Mouse (Mus musculus) forebrain, embryonic 16.5 days (tissue): ENCODE data around the gene Tprn. TPM values are rescaled to one million over a fixed set of nuclear protein-coding genes. Genes with fewer than 3 reads are reported as not detected.
A peak's percentile ranks its signal among the peaks of the same experiment; 100 is the strongest.

Experiments
- ATAC-seq: fragments of 200-750 bp; cut with Nextera tagmentation; 2 replicates; pipeline ENCODE4 v1.8.0; 2017; ENCODE audit warnings: mild to moderate bottlenecking, moderate library complexity
- H3K27ac ChIP-seq: fragments of 300-500 bp; sonication (generic); 2 replicates; pipeline ENCODE4 v1.5.1; 2014; ENCODE audit warnings: low read length, control low read depth
- H3K27me3 ChIP-seq: fragments of 300-500 bp; sonication (generic); replicated peaks from 2 replicates; pipeline ENCODE4 v1.6.1; 2014; ENCODE audit warnings: low read length; ENCODE audit not compliant: control insufficient read depth, insufficient read depth
- H3K36me3 ChIP-seq: fragments of 300-500 bp; sonication (generic); 2 replicates; pipeline ENCODE4 v1.6.1; 2014; ENCODE audit not compliant: control insufficient read depth, insufficient read depth
- H3K4me1 ChIP-seq: fragments of 300-500 bp; sonication (generic); replicated peaks from 2 replicates; pipeline ENCODE4 v1.6.1; 2014; ENCODE audit warnings: low read length; ENCODE audit not compliant: control insufficient read depth, insufficient read depth
- H3K4me2 ChIP-seq: fragments of 300-500 bp; sonication (generic); 2 replicates; pipeline ENCODE4 v1.6.1; 2014; ENCODE audit warnings: mild to moderate bottlenecking, low read length, control low read depth
- H3K4me3 ChIP-seq: fragments of 300-500 bp; sonication (generic); replicated peaks from 2 replicates; pipeline ENCODE4 v1.5.1; 2014; ENCODE audit warnings: mild to moderate bottlenecking, low read length, control low read depth
- H3K9ac ChIP-seq: fragments of 300-500 bp; sonication (generic); replicated peaks from 2 replicates; pipeline ENCODE4 v1.6.1; 2014; ENCODE audit warnings: low read depth, low read length, control low read depth
- H3K9me3 ChIP-seq: fragments of 300-500 bp; sonication (generic); 2 replicates; pipeline ENCODE4 v1.6.1; 2016; ENCODE audit warnings: low read length; ENCODE audit not compliant: control insufficient read depth
- WGBS: fragments of 180-500 bp; shearing (Covaris S2); extraction: QIAGEN DNeasy Blood & Tissue Kit; methylation state at CpG from one replicate; pipeline ENCODE4 v1.1.7; 2014; 5-methylcytosine and 5-hydroxymethylcytosine counted together
- polyA plus RNA-seq: library from polyadenylated mRNA; unstranded; fragments of >200 nt; fragmentation: Nextera tagmentation; extraction: Ambion mirVana; gene quantifications from 2 replicates; pipeline ENCODE4 v1.2.1, GENCODE M21; 2015

Tprn gene
- polyA plus RNA-seq, 1 experiment from 2014 or later: 14.8 TPM

DNA sequence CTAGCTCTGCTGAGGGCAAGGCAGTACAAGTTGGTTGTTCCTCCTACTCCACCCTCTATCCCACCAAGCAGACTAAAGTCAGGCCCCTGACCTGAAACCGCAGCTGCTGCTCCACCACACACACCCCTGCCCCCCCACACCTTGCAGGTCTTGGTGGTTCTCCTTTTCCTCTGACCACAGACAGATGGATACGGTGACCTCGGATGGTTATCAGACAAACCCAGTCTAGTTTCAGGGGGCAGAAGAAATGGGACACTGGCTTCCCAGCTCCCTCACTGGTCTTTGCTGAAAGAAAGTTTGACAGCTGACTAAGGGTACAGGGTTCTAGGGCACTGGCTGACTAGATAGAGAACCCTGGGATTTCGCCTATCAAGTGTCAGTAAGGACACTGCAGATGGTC is 29.0 kb upstream of the Tprn start:
- ATAC-seq: no peak
- Histone ChIP-seq H3K9me3 (no peaks in the 10 kb centered on the region), H3K4me2 (no peak overlapping the region), H3K36me3 (no peaks in the 10 kb centered on the region), H3K27me3 (peaks cover 2% of the 10 kb centered on the region; the same call in 1 of the 2 replicates), H3K4me1 (0 out of 2 replicates have a peak, but pooled peaks cover 3% of the 10 kb centered on the region), H3K9ac (no peak overlapping the region), H3K4me3 (no peak overlapping the region), H3K27ac (no peak overlapping the region)
- 76% methylated on average over 4 of the region's 4 CpGs for WGBS

DNA sequence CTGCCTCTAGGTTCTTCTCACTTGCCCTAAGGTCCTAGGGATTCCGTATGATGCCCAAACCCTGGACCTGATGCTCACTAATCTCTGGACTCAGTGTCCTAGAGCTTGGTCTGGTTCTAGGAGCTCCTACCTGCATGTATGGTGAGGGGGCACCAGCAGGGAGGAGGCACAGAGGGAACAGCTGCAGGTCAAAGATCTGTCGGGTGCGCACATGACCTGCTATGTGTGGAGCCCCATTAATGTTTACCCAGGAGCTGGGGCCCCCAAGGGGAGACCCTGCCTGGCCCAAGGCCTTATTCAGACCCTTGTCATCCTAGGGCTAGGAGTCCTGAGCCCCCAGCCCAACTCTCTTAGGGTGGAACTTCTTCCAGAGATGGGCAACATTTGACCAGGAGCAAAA is 28.4 kb upstream of the Tprn start, which contains the start of gene Slc34a3:
Gene Slc34a3 (minus strand): TSS at position 315 of the 400 bp plus-strand sequence.
- Histone ChIP-seq H3K4me2 (no peak within 1 kb of the TSS), H3K27ac (no peak within 1 kb of the TSS), H3K9ac (no peak within 1 kb of the TSS), H3K4me3 (no peak within 1 kb of the TSS), H3K27me3 (peaks cover 2% of the 10 kb centered on the region; the same call in 1 of the 2 replicates), H3K36me3 (no peaks in the 10 kb centered on the region), H3K9me3 (no peaks in the 10 kb centered on the region), H3K4me1 (no peaks in the 10 kb centered on the region)
- 92% methylated on average over 3 of the region's 3 CpGs for WGBS
- ATAC-seq: no peak

DNA sequence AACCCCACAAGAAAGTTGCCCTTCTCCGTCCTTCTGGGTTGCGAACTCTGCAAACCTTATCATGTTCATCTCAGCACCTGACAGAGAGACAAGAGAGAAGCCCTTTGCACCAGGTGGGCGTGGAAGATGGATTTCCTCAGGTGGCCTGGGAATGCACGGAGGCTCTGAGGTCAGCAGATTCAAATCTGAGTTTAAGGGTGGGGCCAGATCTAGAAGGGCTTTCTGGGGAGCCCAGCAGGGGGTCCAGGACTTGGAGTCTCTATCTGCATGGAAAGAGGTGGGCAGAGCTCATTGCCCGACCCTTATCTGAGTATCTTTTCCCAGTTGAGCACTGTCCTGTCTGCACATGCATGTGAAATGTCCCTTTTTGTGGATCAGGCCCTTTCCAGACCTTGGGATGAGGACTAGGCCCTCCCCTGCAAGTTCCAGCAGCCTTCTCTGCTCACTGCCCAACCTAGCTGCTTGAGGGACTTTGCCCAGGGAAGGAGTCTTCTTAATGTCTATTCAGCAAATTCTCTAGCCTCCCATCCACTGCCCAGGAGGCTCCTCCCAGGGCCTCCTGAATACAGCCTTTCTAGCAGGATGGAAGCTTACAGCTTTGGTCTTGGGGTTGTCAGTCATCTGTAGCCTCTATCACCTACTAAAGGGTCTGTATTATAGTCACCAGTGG is 27.7 kb upstream of the Tprn start:
- H3K4me3 ChIP-seq: no peak overlapping the region
- no peaks in the 10 kb centered on the region for H3K4me1 ChIP-seq
- no peak overlapping the region for H3K4me2 ChIP-seq
- ATAC-seq: no peak
- 78% methylated on average over 5 of the region's 5 CpGs for WGBS
- H3K9ac ChIP-seq: no peak overlapping the region
- H3K27me3 ChIP-seq: peaks cover 2% of the 10 kb centered on the region; the same call in 1 of the 2 replicates
- H3K9me3 ChIP-seq: no peaks in the 10 kb centered on the region
- no peaks in the 10 kb centered on the region for H3K36me3 ChIP-seq
- no peak overlapping the region for H3K27ac ChIP-seq

DNA sequence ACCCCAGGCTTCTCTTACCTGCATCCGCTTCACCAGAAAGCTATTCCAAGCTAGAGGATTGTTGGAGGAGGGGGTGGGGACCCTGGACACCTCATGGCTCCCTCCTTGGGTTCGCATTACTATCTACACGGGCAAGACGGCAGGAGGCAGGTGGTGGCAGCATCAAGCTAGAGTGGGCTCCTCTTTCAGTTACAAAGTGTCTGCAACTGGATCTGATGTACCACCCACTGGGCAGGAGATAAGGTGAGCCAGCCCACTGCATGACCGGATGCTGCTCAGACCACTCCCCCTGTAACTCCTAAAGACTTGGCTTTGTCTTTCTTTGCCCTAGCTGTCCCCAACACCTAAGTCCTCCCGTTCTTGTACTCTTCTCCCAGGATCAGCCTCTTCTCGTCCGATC is 25.8 kb upstream of the Tprn start, which contains the start of gene Rnf224:
Gene Rnf224 (minus strand): TSS at position 174 of the 400 bp plus-strand sequence.
- no peak within 1 kb of the TSS for H3K4me2 ChIP-seq
- no peak within 1 kb of the TSS for H3K9ac ChIP-seq
- H3K4me3 ChIP-seq: no peak within 1 kb of the TSS
- H3K27me3 ChIP-seq: peaks cover 2% of the 10 kb centered on the region; the same call in 1 of the 2 replicates
- ATAC-seq: no peak
- H3K27ac ChIP-seq: no peak within 1 kb of the TSS
- H3K36me3 ChIP-seq: no peaks in the 10 kb centered on the region
- 44% methylated on average over 8 of the region's 8 CpGs for WGBS
- H3K4me1 ChIP-seq: peaks cover 15% of the 10 kb centered on the region
- H3K9me3 ChIP-seq: no peaks in the 10 kb centered on the region

DNA sequence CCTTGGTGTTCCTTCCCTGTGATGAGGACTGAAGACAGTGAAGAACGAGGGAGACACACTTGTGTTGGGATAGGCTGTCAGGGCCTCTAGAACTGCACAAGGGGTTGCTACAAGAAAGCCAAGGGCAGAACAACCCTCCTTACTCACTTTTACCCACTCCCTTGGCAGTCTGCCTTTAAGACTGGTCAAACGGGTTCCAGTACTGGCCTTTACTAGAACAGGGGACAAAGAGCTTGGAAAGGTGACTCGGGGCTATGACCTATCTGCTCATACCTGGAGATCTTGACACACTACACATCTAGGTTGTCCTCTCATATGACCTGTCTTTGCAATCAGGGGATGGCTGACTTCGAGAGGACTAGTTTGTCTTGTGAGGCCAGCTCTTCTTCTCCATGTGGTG is 24.9 kb upstream of the Tprn start:
- peaks cover 17% of the 10 kb centered on the region for H3K4me1 ChIP-seq
- H3K27ac ChIP-seq: no peak overlapping the region
- no peak overlapping the region for H3K4me3 ChIP-seq
- H3K4me2 ChIP-seq: no peak overlapping the region
- H3K9ac ChIP-seq: no peak overlapping the region
- H3K36me3 ChIP-seq: no peaks in the 10 kb centered on the region
- no peaks in the 10 kb centered on the region for H3K9me3 ChIP-seq
- H3K27me3 ChIP-seq: peaks cover 2% of the 10 kb centered on the region; the same call in 1 of the 2 replicates
- 74% methylated on average over 4 of the region's 4 CpGs for WGBS
- no peak for ATAC-seq

DNA sequence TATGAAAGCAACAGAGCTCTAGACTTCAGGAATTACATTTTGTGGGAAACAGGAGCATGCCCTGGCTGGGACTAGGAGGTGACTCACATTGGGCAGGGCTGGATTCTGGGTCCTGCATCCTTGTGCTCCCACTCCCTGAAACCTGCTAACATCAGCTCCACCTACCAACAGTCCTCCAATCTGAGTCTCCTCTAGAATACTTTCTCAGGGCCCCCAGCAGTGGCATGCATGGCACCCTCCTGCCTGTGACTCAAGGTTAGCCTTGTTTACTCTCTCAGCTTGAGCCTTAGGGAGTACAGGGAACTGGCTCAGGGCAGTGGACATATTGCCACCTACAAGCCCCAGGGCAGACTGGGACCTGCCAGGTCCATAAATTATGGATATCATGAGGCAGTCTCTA is 24.3 kb upstream of the Tprn start:
- H3K4me1 ChIP-seq: peaks cover 23% of the 10 kb centered on the region
- H3K27ac ChIP-seq: no peak overlapping the region
- H3K27me3 ChIP-seq: peaks cover 2% of the 10 kb centered on the region; the same call in 1 of the 2 replicates
- no peaks in the 10 kb centered on the region for H3K9me3 ChIP-seq
- no peak overlapping the region for H3K4me2 ChIP-seq
- ATAC-seq: no peak
- H3K9ac ChIP-seq: no peak overlapping the region
- H3K36me3 ChIP-seq: no peaks in the 10 kb centered on the region
- no peak overlapping the region for H3K4me3 ChIP-seq

DNA sequence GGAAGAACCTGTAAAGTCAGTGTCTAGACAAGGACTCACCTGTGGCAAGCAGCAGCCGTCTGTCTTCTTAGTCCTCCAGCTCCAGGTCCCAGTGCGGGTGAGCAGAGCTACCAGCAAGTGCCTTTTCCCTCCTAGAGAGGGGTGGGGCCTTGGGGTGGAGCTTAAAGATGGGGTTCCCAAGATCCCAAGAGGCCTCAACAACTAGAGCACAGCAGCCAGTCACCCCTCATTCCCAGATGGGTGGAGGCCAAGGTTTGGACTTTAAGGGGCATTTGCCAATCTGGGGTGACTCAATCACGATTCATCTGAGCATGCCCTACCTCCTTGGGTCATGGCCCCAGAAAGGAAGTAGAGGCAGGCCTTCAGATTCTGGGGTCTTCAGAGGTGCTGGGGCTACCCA is 22.7 kb upstream of the Tprn start:
- no peak overlapping the region for H3K27ac ChIP-seq
- no peaks in the 10 kb centered on the region for H3K36me3 ChIP-seq
- no peaks in the 10 kb centered on the region for H3K9me3 ChIP-seq
- H3K4me3 ChIP-seq: no peak overlapping the region
- WGBS: 89% methylated on average over 3 of the region's 3 CpGs
- H3K4me1 ChIP-seq: peaks cover 30% of the 10 kb centered on the region
- ATAC-seq: no peak
- no peak overlapping the region for H3K4me2 ChIP-seq
- no peaks in the 10 kb centered on the region for H3K27me3 ChIP-seq
- H3K9ac ChIP-seq: no peak overlapping the region

DNA sequence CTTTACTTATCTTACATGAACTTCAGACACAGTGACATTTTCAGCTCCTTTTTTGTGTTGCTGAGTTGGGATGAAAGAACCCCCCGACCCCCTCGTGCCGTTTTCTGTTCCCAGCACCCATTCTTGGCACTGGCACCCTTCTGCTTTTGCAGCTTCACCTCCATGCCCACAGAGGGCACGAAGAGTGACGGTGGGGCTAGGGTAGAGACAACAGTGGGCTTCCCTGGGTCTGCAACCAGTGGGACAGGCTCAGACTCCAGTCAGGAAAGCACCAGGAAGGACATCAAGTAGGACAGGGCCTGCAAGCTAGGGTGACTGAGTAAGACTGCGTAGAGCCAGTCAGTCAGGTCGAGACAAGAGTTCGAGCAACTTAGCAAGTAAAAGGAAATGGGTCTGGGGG is 22.1 kb upstream of the Tprn start:
- peak; percentile 11 for ATAC-seq

DNA sequence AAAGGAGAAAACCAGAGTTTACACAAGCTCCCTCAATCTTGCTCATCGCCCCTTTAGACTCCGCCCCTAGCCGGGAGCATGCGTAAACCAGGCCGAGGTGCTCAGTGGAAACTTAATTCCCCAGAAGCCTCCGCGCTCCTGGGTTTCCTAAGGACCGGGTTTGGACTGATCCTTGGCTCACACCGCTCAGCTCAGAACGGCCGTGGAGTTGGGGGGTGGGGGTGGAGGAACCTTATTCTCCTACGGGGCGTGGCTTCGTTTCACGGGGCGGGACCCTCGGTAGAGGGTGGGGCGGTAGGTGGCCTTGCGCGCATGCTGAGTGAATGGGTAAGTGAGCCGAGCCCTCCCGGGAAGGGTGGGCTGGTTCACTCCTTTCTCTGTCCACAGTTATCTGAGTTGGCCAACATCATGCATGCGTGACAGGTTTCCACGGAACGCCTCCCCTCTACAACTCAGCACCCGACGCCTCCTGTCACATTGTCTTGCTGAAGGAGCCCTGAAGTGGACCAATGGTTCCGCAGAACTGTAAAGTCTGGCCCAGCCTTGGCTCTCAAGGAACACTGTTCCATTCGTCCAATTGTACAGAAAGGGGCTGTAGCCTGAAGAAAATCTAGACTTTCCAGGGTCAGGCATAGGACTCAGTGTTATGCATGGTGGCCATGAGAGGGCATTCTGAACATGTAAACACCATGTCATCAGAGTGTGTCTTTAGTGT is 21.5 kb upstream of the Tprn start:
- Histone ChIP-seq H3K36me3 (no peaks in the 10 kb centered on the region), H3K27ac (peak overlapping the region; percentile 73), H3K9me3 (no peaks in the 10 kb centered on the region), H3K27me3 (no peaks in the 10 kb centered on the region), H3K9ac (peak overlapping the region; percentile 73), H3K4me1 (peaks cover 30% of the 10 kb centered on the region), H3K4me3 (peak overlapping the region; percentile 71), H3K4me2 (peak overlapping the region; percentile 67)
- WGBS: under 1% methylated on average over 29 of the region's 29 CpGs
- peak; percentile 86 for ATAC-seq

More for the DNA sequence above, 22.1 kb upstream of the Tprn start:
- Histone ChIP-seq H3K27ac (peak overlapping the region; percentile 73; the same call in 1 of the 2 replicates), H3K36me3 (no peaks in the 10 kb centered on the region), H3K4me2 (peak overlapping the region; percentile 67), H3K27me3 (no peaks in the 10 kb centered on the region), H3K4me1 (peaks cover 30% of the 10 kb centered on the region), H3K4me3 (peak overlapping the region; percentile 71), H3K9ac (no peak overlapping the region; the same call in 1 of the 2 replicates), H3K9me3 (no peaks in the 10 kb centered on the region)
- WGBS: 49% methylated on average over 8 of the region's 8 CpGs
